Mouse (Mus musculus) liver, postnatal 0 days (tissue): ENCODE results near the gene Nrg4. TPM values are rescaled to one million over a fixed set of nuclear protein-coding genes. Genes with fewer than 3 reads are reported as not detected.

Experiments
- ATAC-seq: fragments of 200-750 bp; cut with Nextera tagmentation; 2 replicates; pipeline ENCODE4 v1.8.0; 2017; ENCODE audit warnings: mild to moderate bottlenecking, moderate library complexity
- DNase-seq: peaks from one replicate; pipeline ENCODE4 v3.0.0-alpha.2; 2016
- H3K27ac ChIP-seq: fragments of 300-500 bp; sonication (generic); 2 replicates; pipeline ENCODE4 v1.5.1; 2014; ENCODE audit warnings: antibody characterized with exemption, moderate library complexity, mild to moderate bottlenecking, low read depth
- H3K27me3 ChIP-seq: fragments of 300-500 bp; sonication (generic); 2 replicates; pipeline ENCODE4 v1.6.1; 2014; ENCODE audit warnings: low read length, control low read depth, mixed read lengths; ENCODE audit not compliant: insufficient read depth
- H3K36me3 ChIP-seq: fragments of 300-500 bp; sonication (generic); replicated peaks from 2 replicates; pipeline ENCODE4 v1.6.1; 2014; ENCODE audit warnings: mild to moderate bottlenecking, control low read depth, low read length, moderate library complexity, mixed read lengths; ENCODE audit not compliant: insufficient read depth
- H3K4me1 ChIP-seq: fragments of 300-500 bp; sonication (generic); 2 replicates; pipeline ENCODE4 v1.6.1; 2014; ENCODE audit warnings: antibody characterized with exemption, mild to moderate bottlenecking, control low read depth; ENCODE audit not compliant: insufficient read depth
- H3K4me2 ChIP-seq: fragments of 300-500 bp; sonication (generic); 2 replicates; pipeline ENCODE4 v1.6.1; 2014; ENCODE audit warnings: low read depth, mild to moderate bottlenecking, low read length, moderate library complexity, mixed read lengths
- H3K4me3 ChIP-seq: fragments of 300-500 bp; sonication (generic); 2 replicates; pipeline ENCODE4 v1.5.1; 2014; ENCODE audit warnings: low read depth, low read length
- H3K9ac ChIP-seq: fragments of 300-500 bp; sonication (generic); replicated peaks from 2 replicates; pipeline ENCODE4 v1.6.1; 2014; ENCODE audit warnings: mild to moderate bottlenecking, moderate library complexity
- H3K9me3 ChIP-seq: fragments of 300-500 bp; sonication (generic); 2 replicates; pipeline ENCODE4 v1.6.1; 2016; ENCODE audit warnings: mild to moderate bottlenecking, control low read depth, low read length, mixed read lengths
- CTCF ChIP-seq: sonication (generic); IDR thresholded peaks from 2 replicates; pipeline ENCODE4 v1.5.1; 2016; ENCODE audit warnings: antibody characterized with exemption, low read depth
- EP300 ChIP-seq: IDR thresholded peaks from 2 replicates; pipeline ENCODE4 v1.6.1; 2016; ENCODE audit warnings: antibody characterized with exemption, low read depth, mild to moderate bottlenecking
- WGBS: fragments of 180-500 bp; shearing (Covaris S2); extraction: QIAGEN DNeasy Blood & Tissue Kit; methylation state at CpG from one replicate; pipeline ENCODE4 v1.1.7; 2014; ENCODE audit not compliant: insufficient replicate concordance; 5-methylcytosine and 5-hydroxymethylcytosine counted together
- polyA plus RNA-seq: library from polyadenylated mRNA; unstranded; fragments of >200 nt; fragmentation: Nextera tagmentation; extraction: Ambion mirVana; gene quantifications from 2 replicates; pipeline ENCODE4 v1.2.1, GENCODE M21; 2015

Nrg4 gene
- polyA plus RNA-seq, 1 experiment from 2014 or later = 6.6 TPM

GRCm38 (mm10) chr9:55215648-55216047 lies 111.0 kb downstream of the Nrg4 start:
- Histone ChIP-seq H3K27ac (no peak overlapping the region), H3K27me3 (no peaks in the 10 kb centered on the region), H3K4me2 (no peak overlapping the region), H3K4me1 (peaks cover 14% of the 10 kb centered on the region), H3K9me3 (no peaks in the 10 kb centered on the region), H3K9ac (no peak overlapping the region), H3K36me3 (peaks cover 68% of the 10 kb centered on the region), H3K4me3 (no peak overlapping the region)
- TF ChIP-seq CTCF (no peak), EP300 (no peak)
- DNase-seq (no peak), ATAC-seq (no peak)
- 80% methylated on average over 3 of the region's 3 CpGs for WGBS

GRCm38 (mm10) chr9:55215056-55215455 lies 111.6 kb downstream of the Nrg4 start:
- Histone ChIP-seq H3K9me3 (no peaks in the 10 kb centered on the region), H3K4me2 (no peak overlapping the region), H3K27me3 (no peaks in the 10 kb centered on the region), H3K4me3 (no peak overlapping the region), H3K27ac (no peak overlapping the region; the same call in 1 of the 2 replicates), H3K4me1 (peaks cover 15% of the 10 kb centered on the region), H3K9ac (no peak overlapping the region), H3K36me3 (peaks cover 63% of the 10 kb centered on the region)
- no peak for TF ChIP-seq CTCF
- TF ChIP-seq EP300 = no peak
- DNase-seq (no peak), ATAC-seq (peak; percentile 55; the same call in 1 of the 2 replicates)
- 75% methylated on average over 3 of the region's 3 CpGs for WGBS

GRCm38 (mm10) chr9:55213396-55213795 lies 113.2 kb downstream of the Nrg4 start:
- Histone ChIP-seq H3K4me1 (peaks cover 22% of the 10 kb centered on the region), H3K27ac (peak overlapping the region; percentile 53; the same call in 1 of the 2 replicates), H3K27me3 (no peaks in the 10 kb centered on the region), H3K4me2 (no peak overlapping the region), H3K36me3 (peaks cover 49% of the 10 kb centered on the region), H3K9ac (no peak overlapping the region), H3K4me3 (no peak overlapping the region), H3K9me3 (no peaks in the 10 kb centered on the region)
- 75% methylated on average over 1 of the region's 1 CpGs for WGBS
- ATAC-seq (no peak), DNase-seq (no peak)
- TF ChIP-seq CTCF (no peak), EP300 (no peak)

GRCm38 (mm10) chr9:55211611-55212010 lies 115.0 kb downstream of the Nrg4 start:
- ATAC-seq (no peak), DNase-seq (no peak)
- Histone ChIP-seq H3K9ac (no peak overlapping the region), H3K9me3 (no peaks in the 10 kb centered on the region), H3K4me3 (no peak overlapping the region), H3K4me2 (peak overlapping the region; percentile 36), H3K36me3 (peaks cover 36% of the 10 kb centered on the region), H3K27ac (peak overlapping the region; percentile 17; the same call in 1 of the 2 replicates), H3K27me3 (no peaks in the 10 kb centered on the region), H3K4me1 (peaks cover 28% of the 10 kb centered on the region)
- WGBS = 56% methylated on average over 4 of the region's 4 CpGs
- TF ChIP-seq CTCF (no peak), EP300 (no peak)

GRCm38 (mm10) chr9:55208790-55209481 lies 117.7 kb downstream of the Nrg4 start, which contains the start of gene Fbxo22:
TSS of gene Fbxo22 (plus strand) at chr9:55208925.
- H3K4me3 ChIP-seq = peak within 1 kb of the TSS; percentile 79
- H3K9me3 ChIP-seq = no peaks in the 10 kb centered on the region
- peak; percentile 91 for DNase-seq
- peak; percentile 97 for ATAC-seq
- peak within 1 kb of the TSS; percentile 92 for H3K4me2 ChIP-seq
- peak within 1 kb of the TSS; percentile 91 for H3K27ac ChIP-seq
- 0% methylated on average over 64 of the region's 65 CpGs for WGBS
- peak within 1 kb of the TSS; percentile 86 for H3K9ac ChIP-seq
- H3K4me1 ChIP-seq = peaks cover 18% of the 10 kb centered on the region
- peaks cover 21% of the 10 kb centered on the region for H3K36me3 ChIP-seq
- no peaks in the 10 kb centered on the region for H3K27me3 ChIP-seq
- TF ChIP-seq CTCF (peak; percentile 35), EP300 (no peak; the same call in 1 of the 2 replicates)

- Histone ChIP-seq H3K4me1 (peaks cover 17% of the 10 kb centered on the region), H3K4me3 (peak overlapping the region; percentile 79), H3K9me3 (no peaks in the 10 kb centered on the region), H3K27me3 (no peaks in the 10 kb centered on the region), H3K4me2 (peak overlapping the region; percentile 92), H3K9ac (peak overlapping the region; percentile 86), H3K27ac (peak overlapping the region; percentile 91), H3K36me3 (peaks cover 19% of the 10 kb centered on the region)
- no peak for DNase-seq
- no peak for ATAC-seq
- WGBS = 2% methylated on average over 2 of the region's 2 CpGs
- TF ChIP-seq CTCF (no peak), EP300 (no peak)
Measured at GRCm38 (mm10) chr9:55208458-55208789, 118.2 kb downstream of the Nrg4 start.
